Mouse (Mus musculus): ENCODE results near the gene Slc7a8. TPM values are rescaled to one million over a fixed set of nuclear protein-coding genes. Genes with fewer than 3 reads are reported as not detected.
"Not testable (repeated sequence)": the region's sequence is repeated elsewhere in the genome, so short reads cannot be mapped to it uniquely, and the experiment has no call there.

The Slc7a8 gene
- total RNA-seq, 1 experiment from 2014 or later, result 4.4 TPM

DNA sequence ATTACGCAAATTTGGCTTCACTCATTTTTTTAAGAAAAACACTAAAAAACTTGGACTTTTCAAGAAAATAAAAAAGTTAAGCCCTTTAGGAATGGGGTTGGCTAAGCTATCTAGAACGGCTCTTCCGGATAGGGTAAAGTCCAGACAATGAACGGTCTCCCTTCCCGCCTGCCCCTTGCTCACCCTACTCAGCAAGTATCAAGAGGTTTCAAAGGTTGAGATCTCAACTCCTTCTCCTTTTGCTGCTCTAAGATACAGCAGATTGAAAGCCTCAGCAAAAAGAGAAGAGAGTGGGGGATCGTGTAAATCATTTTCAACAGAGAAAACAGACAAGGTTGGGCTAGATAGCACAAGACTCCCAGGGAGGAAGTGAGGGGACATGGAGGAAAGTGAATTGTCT, 1.2 kb upstream of the Slc7a8 start:
- ATAC-seq (replicated peaks; ENCODE audit: low read depth, poor library complexity, severe bottlenecking), result no peak

DNA sequence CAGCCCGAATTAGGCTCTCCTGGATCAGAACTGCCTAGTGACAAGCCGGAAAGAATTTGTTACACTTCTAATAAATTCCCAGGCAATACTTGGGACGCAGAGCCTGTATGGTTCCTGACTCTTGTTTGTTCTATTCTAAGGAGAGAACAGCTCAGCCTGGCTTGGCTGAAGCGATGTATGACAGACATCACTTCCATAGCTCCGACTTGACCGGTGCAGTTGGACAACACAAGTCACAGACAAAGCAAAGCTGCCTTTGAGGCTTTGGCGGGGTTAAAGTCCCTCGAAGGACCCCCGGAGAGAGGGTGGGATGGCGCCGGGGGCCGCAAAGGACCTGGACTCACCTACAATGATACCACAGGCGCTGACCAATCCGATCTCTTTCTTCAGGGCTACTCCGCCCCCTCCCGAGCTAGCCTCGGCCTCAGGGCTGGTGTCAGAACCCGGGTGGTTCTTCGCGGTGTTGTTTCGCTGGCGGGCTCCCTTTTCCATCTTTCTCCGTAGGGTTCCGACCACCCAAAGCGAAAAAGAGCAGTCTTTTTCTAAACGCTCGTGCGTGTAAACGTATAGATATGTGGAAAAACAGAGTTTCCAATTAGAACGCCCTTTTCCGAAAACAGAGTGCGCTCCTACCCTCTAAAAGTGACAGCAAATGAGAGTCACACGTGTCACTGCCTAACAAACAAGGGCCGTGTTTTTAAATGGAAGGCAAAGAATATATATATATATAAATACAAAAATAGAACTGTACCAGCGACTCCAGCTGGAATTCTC, 723 bp downstream of the Slc7a8 start:
- ATAC-seq (replicated peaks; ENCODE audit: low read depth, poor library complexity, severe bottlenecking), result peak; percentile 35; the same call in 1 of the 2 replicates

DNA sequence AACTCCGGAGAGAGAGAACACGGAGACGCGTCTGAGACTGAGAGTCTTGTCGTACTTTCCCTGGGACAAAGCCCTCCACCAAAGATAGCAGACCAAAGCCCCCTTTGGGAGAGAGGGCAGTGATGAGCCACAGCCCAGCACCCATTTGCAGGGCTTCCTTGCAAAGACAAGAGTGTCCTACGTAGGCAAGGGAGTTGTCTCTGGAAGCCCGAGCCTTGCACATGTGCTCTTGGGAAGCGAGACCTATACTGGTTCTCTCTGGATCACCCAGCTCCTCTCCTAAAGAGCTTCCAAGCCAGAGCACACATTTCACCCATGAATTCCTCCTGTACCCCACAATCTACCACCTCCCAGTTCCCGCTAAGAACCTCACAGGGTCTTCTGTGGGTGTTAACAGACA, 1.7 kb downstream of the Slc7a8 start:
- ATAC-seq (replicated peaks; ENCODE audit: low read depth, poor library complexity, severe bottlenecking), result no peak

DNA sequence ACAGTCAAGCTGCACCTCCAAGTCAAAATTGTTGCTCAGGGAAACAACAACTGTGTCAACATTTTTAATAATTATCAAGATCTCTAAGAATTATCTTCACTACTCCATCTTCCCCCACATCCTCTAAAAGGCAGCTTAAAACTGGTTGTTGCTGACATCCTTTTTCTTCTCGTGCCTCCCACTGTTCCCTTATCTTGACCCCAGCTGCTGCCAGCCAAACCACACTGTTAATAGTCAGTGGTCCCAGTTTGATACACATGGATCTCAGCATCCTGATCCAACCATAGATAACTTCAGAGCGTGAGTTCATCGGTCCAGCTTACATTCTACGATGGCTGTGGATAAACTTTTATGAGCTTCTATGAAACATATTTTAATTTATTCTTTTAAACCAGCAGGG, 3.9 kb downstream of the Slc7a8 start:
- ATAC-seq (replicated peaks; ENCODE audit: low read depth, poor library complexity, severe bottlenecking), result peak; percentile 63

DNA sequence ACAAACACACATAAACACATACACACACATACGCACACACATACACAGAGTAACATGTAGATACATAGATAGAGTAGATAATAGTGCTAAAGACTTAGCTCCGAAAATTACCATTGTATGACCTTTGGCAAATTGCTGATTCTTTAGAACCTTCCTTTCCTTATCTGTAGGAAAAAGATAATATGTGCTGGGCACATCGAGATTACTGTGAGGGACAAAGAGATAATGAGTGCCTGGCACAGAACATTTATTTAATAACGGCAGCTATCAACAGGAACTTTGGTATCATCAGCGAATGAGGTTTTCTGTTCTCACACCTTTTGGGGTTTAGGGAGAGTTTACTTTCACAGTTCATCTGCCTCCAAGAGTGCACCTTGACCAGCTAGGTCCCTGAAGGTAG, 5.0 kb downstream of the Slc7a8 start:
- no peak for ATAC-seq (replicated peaks; ENCODE audit: low read depth, poor library complexity, severe bottlenecking)

DNA sequence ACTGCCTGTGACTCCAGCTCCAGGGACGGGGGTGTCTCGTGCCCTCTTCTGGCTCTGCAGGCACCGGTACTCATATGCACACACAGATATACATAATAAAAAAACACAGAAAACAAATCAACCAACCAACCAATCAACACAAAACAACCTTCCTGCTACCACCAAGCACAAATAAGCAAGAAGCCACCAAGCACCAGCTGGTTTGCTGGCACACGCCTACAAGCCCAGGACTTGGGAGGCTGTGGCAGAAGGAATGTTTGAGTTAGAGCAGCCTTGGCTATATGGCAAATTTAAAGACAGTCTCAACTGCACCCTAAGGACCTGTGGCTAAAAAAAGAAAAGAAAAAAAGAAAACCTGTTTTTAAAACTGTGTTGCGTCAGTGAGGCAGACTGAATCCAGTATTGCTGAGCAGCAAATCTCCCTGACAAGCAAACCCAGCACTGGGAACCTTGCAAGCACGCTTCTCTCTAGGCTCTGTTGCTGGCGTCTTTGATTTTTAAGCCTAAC, 6.2 kb downstream of the Slc7a8 start:
- no peak for ATAC-seq (replicated peaks; ENCODE audit: low read depth, poor library complexity, severe bottlenecking)

DNA sequence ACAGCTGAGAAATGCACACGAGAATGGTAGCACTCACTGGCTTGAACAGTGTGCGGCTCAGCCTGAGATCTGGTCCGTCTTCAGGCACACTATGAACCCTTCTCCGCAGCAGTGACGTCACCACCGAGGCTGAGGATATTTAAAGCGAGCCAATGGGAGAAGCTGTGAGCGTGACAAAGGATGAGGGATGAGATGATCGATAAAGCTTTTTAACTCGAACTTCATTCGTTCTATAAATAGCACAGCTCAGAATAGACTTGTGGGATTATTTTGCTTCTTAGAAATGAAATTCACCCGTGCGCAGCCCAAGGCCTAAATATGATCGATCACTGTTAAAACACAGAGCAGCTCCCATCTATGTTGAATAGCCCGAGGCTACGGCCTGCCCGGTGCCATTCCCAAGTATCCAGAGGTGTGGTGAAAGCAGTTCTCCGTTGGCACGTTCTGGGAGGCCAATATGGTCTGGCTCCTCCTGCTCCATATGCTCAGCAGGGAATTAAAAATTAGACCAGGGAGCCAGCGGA, 9.4 kb downstream of the Slc7a8 start:
- no peak for ATAC-seq (replicated peaks; ENCODE audit: low read depth, poor library complexity, severe bottlenecking)

DNA sequence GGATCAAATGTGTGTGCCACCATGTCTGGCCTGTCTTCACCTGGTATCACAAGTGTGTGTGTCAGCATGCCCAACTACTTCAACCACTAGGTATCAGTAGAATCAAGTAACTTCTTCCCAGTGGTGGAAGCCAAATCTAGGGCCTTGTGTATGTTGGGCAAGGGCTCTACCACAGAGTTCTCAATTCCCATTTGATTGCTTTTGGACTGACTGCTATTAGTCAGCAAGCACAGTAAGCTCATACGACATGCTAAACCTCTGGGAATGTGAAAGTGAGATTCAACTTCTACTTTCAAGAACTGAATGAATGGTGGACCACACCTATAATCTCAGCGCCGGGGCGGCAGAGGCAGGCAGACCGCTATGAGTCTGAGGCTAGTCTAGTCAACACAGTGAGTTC, 11.4 kb downstream of the Slc7a8 start:
- 0 out of 2 replicates have a peak, but pooled peaks have one; percentile 51 for ATAC-seq (replicated peaks; ENCODE audit: low read depth, poor library complexity, severe bottlenecking)

DNA sequence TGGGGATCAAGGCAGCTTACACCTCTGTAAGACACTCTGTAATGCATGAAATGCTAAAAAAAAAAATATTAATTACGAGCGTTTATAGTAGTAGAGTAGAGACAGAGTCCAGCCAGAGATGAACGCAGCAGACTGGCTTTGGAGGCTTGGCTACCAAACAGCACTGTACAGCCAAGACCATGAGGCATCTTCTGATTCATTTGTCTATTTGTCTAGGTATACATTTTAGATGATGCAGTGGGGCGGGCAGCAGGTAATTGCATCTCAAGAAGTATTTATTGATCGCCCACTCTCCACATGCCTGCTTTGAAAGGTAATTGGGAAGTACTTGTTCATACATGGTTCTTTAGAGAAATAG, 12.7 kb downstream of the Slc7a8 start:
- ATAC-seq (replicated peaks; ENCODE audit: low read depth, poor library complexity, severe bottlenecking), result no peak

DNA sequence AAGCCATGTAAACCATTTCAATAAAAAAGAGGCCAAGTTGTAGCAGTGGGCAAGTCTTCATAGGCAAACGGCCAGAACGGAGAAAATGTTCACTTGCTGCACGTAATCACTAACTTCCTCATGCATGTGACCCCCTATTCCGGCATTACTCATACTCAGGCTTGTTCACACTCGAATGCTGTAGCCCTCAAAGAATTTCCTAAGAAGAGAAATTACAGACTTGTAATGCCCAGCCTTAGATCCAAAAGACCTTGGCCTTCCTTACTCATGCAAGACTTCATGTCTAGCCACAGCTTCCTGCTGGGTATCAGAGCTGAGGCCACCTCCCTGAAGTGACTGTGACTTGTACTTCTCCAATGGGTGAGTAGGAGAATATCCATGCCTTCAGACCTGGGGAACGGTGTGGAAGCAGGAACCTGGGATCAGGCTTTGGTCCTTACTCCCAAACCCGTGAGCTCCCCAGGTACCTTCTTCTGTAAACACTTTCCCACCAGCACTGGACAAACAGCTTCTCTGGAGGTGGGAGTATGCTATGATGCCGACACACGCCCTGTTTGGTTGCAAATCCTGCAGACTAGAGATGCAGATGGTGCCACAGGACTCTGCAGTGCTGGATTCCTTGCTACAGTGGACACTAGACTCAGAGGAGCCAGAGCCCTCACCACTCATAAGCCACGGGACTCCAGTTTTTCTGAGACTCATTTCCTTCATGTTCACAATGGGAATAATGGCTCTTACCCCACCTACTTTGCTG, 13.3 kb downstream of the Slc7a8 start:
- peak; percentile 72 for ATAC-seq (replicated peaks; ENCODE audit: low read depth, poor library complexity, severe bottlenecking)

DNA sequence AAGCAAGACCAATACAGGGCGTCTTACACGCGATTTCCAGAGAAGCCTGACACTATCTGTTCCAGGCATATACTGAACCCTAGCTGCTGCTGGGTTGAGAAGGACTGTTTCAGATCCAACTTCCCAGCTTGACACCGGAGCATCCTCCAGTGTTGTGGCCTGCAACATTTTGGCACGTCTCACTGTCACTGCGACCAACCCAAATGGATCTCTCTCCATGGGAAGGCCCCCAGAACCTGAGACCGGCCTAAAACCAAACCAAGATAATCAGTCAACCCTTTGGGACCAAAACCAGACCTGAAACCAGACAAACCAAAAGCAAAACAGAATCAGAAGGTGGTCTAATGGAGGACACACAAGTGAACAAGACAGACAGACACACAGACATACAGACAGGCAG, 14.8 kb downstream of the Slc7a8 start:
- ATAC-seq (replicated peaks; ENCODE audit: low read depth, poor library complexity, severe bottlenecking), result not testable (repeated sequence)

DNA sequence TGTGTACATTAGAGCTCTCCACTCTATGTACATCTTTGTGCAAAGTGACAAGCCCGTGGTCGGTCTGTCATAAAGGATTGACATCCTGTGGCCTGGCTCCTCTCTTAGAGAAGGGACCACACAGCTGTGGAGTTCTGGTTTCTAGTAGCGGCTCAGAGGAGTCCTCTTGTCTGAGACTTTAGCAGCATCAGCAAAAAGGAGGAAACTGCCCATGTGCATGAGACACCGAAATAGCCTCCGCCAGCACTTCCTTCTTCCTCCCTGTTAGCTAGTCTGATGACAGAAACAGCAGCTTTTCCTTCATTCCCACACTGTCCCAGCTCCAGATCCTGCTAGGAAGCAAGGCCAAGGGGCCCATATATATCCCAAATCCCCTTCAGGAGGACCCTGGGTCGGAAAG, 25.4 kb downstream of the Slc7a8 start:
- ATAC-seq (replicated peaks; ENCODE audit: low read depth, poor library complexity, severe bottlenecking), result peak; percentile 67

DNA sequence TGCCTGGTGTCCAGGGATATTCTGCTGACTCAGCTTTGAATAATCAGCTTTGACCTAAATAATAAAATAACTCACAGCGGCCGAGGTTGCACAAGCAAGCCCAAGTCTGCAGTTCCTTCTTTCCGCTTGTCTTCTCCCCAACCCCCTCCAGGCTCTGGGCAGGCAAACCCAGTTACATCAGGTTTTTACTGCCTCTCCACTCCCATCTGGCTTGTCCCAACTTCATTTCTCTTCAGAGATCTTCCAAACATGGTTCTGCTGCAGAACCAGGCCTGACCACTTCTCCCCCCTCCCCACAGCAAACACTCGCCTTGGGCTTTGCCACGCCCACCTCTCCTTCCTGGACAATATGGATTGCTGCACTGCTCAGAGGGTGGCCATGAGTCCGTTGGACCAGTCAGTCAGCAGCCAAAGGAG, 27.1 kb downstream of the Slc7a8 start:
- ATAC-seq (replicated peaks; ENCODE audit: low read depth, poor library complexity, severe bottlenecking), result peak; percentile 75

DNA sequence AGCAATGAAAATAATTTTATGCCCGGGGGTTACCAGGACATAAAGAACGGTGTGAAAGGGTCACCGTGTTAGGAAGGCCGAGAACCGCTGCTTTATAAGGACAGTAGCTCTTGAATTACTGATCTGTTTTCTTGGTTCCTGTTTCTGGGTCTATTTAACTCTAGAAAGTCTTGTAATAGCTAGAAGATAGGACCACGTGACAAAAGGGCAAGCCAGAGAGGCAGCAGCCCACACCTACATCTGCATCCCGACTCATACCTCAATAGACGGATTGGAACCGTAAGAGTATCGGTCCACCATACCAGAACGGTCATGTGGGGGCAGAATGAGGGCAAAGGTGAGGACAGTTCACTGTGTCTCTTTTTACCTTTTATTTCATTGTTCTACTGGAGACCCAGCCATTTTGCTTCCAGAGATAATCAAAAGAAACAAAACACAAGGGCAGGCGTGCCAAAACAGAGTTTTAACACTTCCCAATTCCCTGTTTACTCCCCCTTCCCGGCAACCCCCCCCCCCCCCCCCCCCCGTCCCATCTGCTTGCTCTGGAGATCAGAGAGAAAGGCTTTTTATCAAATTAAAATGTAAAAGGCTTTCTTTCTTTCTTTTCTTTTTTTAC, 27.7 kb downstream of the Slc7a8 start:
- no peak for ATAC-seq (replicated peaks; ENCODE audit: low read depth, poor library complexity, severe bottlenecking)

DNA sequence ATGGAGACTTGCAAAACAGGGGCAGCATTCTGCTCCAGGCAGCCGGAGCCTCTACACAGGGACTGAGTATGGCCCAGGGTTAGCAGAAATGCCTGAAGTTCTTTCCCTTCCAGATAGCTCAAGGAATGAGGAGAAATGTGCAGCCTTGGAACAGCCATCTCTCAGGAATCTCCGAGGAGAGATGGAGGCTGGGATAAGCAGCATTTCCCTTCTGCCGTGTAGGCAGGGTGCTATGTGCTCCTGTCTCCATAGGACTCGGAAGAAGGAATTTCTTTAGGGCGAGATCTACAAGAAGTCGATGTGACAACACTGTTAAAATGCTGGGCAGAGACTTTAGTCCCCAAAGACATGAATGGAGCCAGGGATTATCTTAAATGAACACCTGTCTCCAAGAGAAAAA, 28.8 kb downstream of the Slc7a8 start:
- ATAC-seq (replicated peaks; ENCODE audit: low read depth, poor library complexity, severe bottlenecking), result no peak

DNA sequence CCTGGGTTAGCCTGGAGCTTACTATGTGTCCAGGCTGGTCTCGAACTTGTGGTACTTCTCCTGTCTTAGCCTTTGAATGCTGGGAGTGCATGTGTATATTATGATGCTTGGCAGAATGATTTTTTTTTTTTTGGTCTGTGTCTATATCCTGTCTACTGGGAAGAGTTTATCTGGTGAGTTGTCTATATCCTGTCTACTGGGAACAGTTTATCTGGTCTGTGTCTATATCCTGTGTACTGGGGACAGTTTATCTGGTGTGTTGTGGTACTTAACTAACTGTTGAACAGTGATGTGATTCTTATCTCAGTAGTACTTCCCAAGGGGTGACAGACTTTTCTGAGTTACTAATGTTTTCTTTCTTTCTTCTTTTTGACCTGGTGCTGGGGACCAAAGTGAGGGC, 30.0 kb downstream of the Slc7a8 start:
- ATAC-seq (replicated peaks; ENCODE audit: low read depth, poor library complexity, severe bottlenecking), result no peak

DNA sequence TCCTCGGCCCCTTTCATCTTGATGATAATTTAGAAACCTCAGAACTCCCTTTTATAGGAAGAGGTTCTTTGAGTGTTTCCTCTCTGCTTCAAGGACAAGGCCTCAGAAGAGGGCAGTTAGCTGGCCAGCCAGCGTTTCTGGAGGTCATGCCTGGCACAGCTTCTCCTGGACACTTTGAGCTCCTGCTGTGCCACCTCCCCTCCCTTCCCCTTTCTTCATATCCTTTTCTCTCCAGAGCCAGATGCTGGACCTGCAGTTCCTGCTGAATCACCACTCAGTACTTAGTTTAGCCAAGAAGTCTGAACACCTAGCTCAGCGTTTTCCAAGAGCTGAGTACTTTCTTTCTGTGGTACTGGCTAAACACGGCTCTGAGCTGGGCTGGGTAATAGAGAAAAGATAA, 32.5 kb downstream of the Slc7a8 start:
- ATAC-seq (replicated peaks; ENCODE audit: low read depth, poor library complexity, severe bottlenecking), result 0 out of 2 replicates have a peak, but pooled peaks have one; percentile 29

DNA sequence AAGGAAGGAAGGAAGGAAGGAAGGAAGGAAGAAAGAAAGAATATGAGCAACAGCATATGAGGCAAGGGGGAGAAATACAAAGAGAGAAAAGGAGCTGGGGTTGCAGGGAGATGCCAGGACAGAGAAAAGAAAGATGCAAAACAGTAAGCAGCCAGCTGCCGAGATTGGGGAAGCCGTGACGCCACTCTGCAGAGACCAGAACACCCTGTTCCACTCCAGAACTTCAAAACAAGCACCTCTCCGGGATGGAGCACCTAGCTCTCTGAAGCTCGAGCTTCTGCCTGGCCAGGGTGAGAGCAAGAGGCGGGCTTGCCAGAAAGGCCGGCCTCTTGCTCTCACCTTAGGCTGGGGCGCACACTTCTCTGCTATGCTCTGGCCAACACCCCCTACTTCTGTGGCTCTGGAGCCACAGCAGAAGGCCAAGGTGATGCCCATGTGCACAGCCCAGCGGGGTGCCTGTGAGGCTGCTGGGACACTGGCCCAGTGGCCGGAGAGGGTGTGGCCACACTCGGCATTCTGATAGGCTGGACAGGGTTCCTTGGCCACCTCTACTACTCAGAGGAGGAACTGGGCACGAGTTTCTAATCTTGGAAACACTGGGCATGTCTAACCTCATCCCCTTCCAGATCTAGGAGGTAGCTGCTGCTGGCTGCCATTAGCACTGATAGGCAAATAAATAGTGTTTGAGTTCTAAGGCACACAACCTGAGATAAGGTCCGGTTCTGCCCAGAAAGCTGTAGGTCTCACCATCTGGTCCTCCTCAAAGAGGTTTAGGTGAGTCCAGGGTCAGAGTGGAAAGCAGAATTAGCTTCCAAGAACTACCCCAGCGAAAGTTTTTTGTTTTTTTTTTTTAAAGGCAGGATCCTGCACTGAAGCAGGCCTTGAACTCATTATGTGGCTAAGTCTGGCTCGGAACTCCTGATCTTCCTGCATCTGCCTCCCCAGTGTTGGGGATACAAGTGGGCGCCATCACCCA, 33.5 kb downstream of the Slc7a8 start:
- ATAC-seq (replicated peaks; ENCODE audit: low read depth, poor library complexity, severe bottlenecking), result no peak

DNA sequence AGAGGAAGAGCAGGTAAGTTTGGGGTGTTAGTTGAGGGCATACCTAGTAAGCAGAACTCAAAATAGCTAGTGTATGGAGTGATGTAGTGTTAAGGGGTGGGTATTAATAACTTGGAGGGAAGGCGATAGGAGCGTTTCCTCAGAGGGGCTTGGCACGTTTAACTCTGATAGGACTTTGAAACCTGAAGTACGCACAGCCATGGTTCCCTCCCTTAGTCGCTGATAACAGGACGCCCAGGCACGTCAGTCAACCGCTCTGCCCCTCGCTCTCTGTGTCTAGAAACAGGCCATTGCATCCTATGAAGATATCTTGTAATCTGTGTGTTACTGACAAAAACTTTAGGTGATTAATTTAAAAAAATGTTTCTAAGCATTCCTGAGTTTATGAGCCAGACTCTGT, 35.7 kb downstream of the Slc7a8 start:
- ATAC-seq (replicated peaks; ENCODE audit: low read depth, poor library complexity, severe bottlenecking), result no peak

DNA sequence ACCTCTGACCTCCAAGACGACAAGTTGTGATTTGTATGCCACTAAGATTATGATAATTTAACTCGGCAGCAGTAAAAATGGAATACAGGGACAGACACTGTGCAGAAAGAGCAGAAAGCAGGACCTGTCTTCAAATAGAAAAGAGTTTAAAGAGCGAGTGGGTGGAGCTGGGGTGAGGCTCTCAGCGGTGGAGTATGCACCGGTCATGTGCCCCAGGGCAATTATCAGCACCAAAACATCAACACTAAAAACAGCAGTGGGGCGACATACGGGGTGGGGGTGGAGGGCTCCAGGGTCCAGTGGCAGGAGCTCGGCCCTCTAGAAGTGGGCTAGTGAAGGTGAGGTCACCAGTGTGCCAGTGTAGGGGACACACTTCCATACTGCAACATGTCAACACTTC, 37.3 kb downstream of the Slc7a8 start:
- no peak for ATAC-seq (replicated peaks; ENCODE audit: low read depth, poor library complexity, severe bottlenecking)
